Mouse (Mus musculus) erythroblast, embryonic 14.5 days (primary cell): Measurements from ENCODE around the gene Gm28035. TPM values are rescaled to one million over a fixed set of nuclear protein-coding genes. Genes with fewer than 3 reads are reported as not detected.

Source experiments
- H3K27me3 ChIP-seq: 2 replicates; pipeline ENCODE4 v1.6.1; 2012; ENCODE audit warnings: inconsistent platforms; ENCODE audit not compliant: control insufficient read depth
- H3K36me3 ChIP-seq: 2 replicates; pipeline ENCODE4 v1.6.1; 2012; ENCODE audit warnings: mild to moderate bottlenecking, inconsistent platforms; ENCODE audit not compliant: control insufficient read depth
- H3K4me1 ChIP-seq: 2 replicates; pipeline ENCODE4 v1.6.1; 2012; ENCODE audit warnings: inconsistent platforms; ENCODE audit not compliant: control insufficient read depth
- H3K4me3 ChIP-seq: replicated peaks from 2 replicates; pipeline ENCODE3; 2012; ENCODE audit warnings: moderate library complexity, mild to moderate bottlenecking, inconsistent platforms
- H3K9me3 ChIP-seq: 2 replicates; pipeline ENCODE4 v1.6.1; 2012; ENCODE audit warnings: low read length, inconsistent platforms, mixed read lengths; ENCODE audit not compliant: control insufficient read depth
- GATA1 ChIP-seq: IDR thresholded peaks from 2 replicates; pipeline ENCODE4 v1.6.1; 2012; ENCODE audit warnings: low read length, inconsistent platforms, mixed read lengths
- TAL1 ChIP-seq: IDR thresholded peaks from 3 replicates; pipeline ENCODE4 v1.6.1; 2012; ENCODE audit warnings: low read length, inconsistent platforms, mixed read lengths
- polyA plus RNA-seq: library from polyadenylated mRNA; stranded (reverse); fragments of >175 nt; gene quantifications from 2 replicates; pipeline ENCODE4 v1.2.3, GENCODE M21; 2012

The Gm28035 gene
- polyA plus RNA-seq, 1 experiment = not detected

GRCm38 (mm10) chr2:30236426-30237198 is 3.8 kb upstream of the Gm28035 start:
- H3K4me3 ChIP-seq = peak overlapping the region; percentile 97
- H3K36me3 ChIP-seq = peaks cover 28% of the 10 kb centered on the region
- TF ChIP-seq TAL1 = no peak
- no peak for TF ChIP-seq GATA1
- no peaks in the 10 kb centered on the region for H3K27me3 ChIP-seq
- H3K9me3 ChIP-seq = peaks cover 18% of the 10 kb centered on the region
- H3K4me1 ChIP-seq = peaks cover 50% of the 10 kb centered on the region

- H3K4me1 ChIP-seq = peaks cover 50% of the 10 kb centered on the region
- H3K36me3 ChIP-seq = peaks cover 35% of the 10 kb centered on the region
- peak within 1 kb of the TSS; percentile 97 for H3K4me3 ChIP-seq
- TF ChIP-seq TAL1 (no peak), GATA1 (no peak)
- no peaks in the 10 kb centered on the region for H3K27me3 ChIP-seq
- peaks cover 13% of the 10 kb centered on the region for H3K9me3 ChIP-seq
Measured at GRCm38 (mm10) chr2:30237199-30237880, 3.0 kb upstream of the Gm28035 start, which contains the start of gene Lrrc8a. TSS of gene Lrrc8a (plus strand) at chr2:30237715.

GRCm38 (mm10) chr2:30237881-30238280 is 2.5 kb upstream of the Gm28035 start:
- TF ChIP-seq TAL1 (no peak), GATA1 (no peak)
- no peaks in the 10 kb centered on the region for H3K27me3 ChIP-seq
- peaks cover 8% of the 10 kb centered on the region; the same call in 1 of the 2 replicates for H3K9me3 ChIP-seq
- peaks cover 54% of the 10 kb centered on the region for H3K4me1 ChIP-seq
- peak overlapping the region; percentile 97 for H3K4me3 ChIP-seq
- H3K36me3 ChIP-seq = peaks cover 40% of the 10 kb centered on the region

- H3K4me1 ChIP-seq = peaks cover 55% of the 10 kb centered on the region
- no peaks in the 10 kb centered on the region for H3K9me3 ChIP-seq
- no peaks in the 10 kb centered on the region for H3K27me3 ChIP-seq
- no peak for TF ChIP-seq GATA1
- no peak for TF ChIP-seq TAL1
- peaks cover 52% of the 10 kb centered on the region for H3K36me3 ChIP-seq
- H3K4me3 ChIP-seq = peak overlapping the region; percentile 97
Measured at GRCm38 (mm10) chr2:30238906-30239465, 1.4 kb upstream of the Gm28035 start.

GRCm38 (mm10) chr2:30239777-30240176 is 590 bp upstream of the Gm28035 start:
- peaks cover 58% of the 10 kb centered on the region for H3K4me1 ChIP-seq
- no peaks in the 10 kb centered on the region for H3K27me3 ChIP-seq
- peaks cover 59% of the 10 kb centered on the region for H3K36me3 ChIP-seq
- TF ChIP-seq GATA1 (no peak), TAL1 (no peak; the same call in 2 of the 3 replicates)
- H3K9me3 ChIP-seq = no peaks in the 10 kb centered on the region
- peak overlapping the region; percentile 97 for H3K4me3 ChIP-seq

GRCm38 (mm10) chr2:30242509-30242908 is 2.1 kb downstream of the Gm28035 start:
- peaks cover 82% of the 10 kb centered on the region for H3K36me3 ChIP-seq

GRCm38 (mm10) chr2:30243391-30243790 is 3.0 kb downstream of the Gm28035 start:
- Histone ChIP-seq H3K27me3 (no peaks in the 10 kb centered on the region), H3K4me3 (no peak overlapping the region), H3K4me1 (peaks cover 42% of the 10 kb centered on the region), H3K36me3 (peaks cover 91% of the 10 kb centered on the region), H3K9me3 (no peaks in the 10 kb centered on the region)
- no peak for TF ChIP-seq TAL1
- TF ChIP-seq GATA1 = no peak

More at GRCm38 (mm10) chr2:30242509-30242908, 2.1 kb downstream of the Gm28035 start:
- Histone ChIP-seq H3K4me3 (no peak overlapping the region), H3K27me3 (no peaks in the 10 kb centered on the region), H3K4me1 (peaks cover 48% of the 10 kb centered on the region), H3K9me3 (no peaks in the 10 kb centered on the region)
- TF ChIP-seq GATA1 = no peak
- no peak for TF ChIP-seq TAL1

GRCm38 (mm10) chr2:30244595-30245178 is 4.3 kb downstream of the Gm28035 start:
- Histone ChIP-seq H3K4me1 (peaks cover 32% of the 10 kb centered on the region), H3K36me3 (peaks cover 96% of the 10 kb centered on the region), H3K27me3 (no peaks in the 10 kb centered on the region), H3K9me3 (no peaks in the 10 kb centered on the region), H3K4me3 (no peak overlapping the region)
- TF ChIP-seq TAL1 (no peak), GATA1 (no peak)
